Mouse (Mus musculus) left cerebral cortex, adult 2 months (tissue): ENCODE measurements around the gene Tmbim6. TPM values are rescaled to one million over a fixed set of nuclear protein-coding genes. Genes with fewer than 3 reads are reported as not detected.
"Not testable (repeated sequence)": the region's sequence is repeated elsewhere in the genome, so short reads cannot be mapped to it uniquely, and the experiment has no call there.

Source experiments
- DNase-seq, 2 experiments: peaks; one replicate each; pipeline ENCODE4 v3.0.0; 2021 to 2022; ENCODE audit warnings: low spot score in 2 of 2, mixed read lengths in 1 of 2; ENCODE audit errors: extremely low spot score in 1 of 2
- H3K27ac ChIP-seq: fragments of 200-600 bp; 2 replicates; pipeline ENCODE4 v1.8.1; 2022
- H3K4me3 ChIP-seq: fragments of 200-600 bp; 2 replicates; pipeline ENCODE4 v1.8.1; 2022
- CTCF ChIP-seq: fragments of 200-600 bp; IDR thresholded peaks from 2 replicates; pipeline ENCODE4 v1.8.1; 2022; ENCODE audit warnings: antibody characterized with exemption, mild to moderate bottlenecking, moderate library complexity
- intact Hi-C: fragments of 180-260 bp; cut with DNase I; formaldehyde crosslinking; loops from one replicate; pipeline ENCODE4 v1.15.1; 2025
- total RNA-seq, 2 experiments: library from RNA; stranded (reverse); gene quantifications; 2 replicates each; pipeline ENCODE4 v1.2.3; 2021

Tmbim6 gene
- total RNA-seq, 2 experiments from 2014 or later, result 332 to 333 TPM

DNA sequence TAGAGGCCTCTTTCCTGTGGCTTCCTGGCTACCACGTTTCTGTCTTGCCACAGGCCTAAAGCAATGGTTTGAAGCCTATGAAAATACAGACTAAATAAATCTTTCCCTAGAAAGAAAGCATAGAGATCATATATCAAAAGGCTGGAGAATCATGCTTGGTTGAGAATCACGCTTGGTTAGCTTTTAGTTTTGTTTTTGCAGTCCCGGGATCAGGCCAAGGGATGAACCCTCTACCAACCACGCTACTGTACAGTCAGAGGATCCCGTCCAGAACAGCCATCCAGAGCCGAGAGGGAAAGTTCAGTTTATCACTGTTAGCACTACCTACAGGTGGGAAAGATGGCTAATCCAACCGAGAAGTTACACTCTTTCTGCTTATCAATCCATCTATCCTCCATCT is 49.7 kb downstream of the Tmbim6 start:
- intact Hi-C loops, result loop anchor here (2.0 kb wide), 1 partner anchor 16 kb away; no protein-coding TSS in a partner anchor
- DNase-seq, result no peak
- no peak overlapping the region for H3K4me3 ChIP-seq

DNA sequence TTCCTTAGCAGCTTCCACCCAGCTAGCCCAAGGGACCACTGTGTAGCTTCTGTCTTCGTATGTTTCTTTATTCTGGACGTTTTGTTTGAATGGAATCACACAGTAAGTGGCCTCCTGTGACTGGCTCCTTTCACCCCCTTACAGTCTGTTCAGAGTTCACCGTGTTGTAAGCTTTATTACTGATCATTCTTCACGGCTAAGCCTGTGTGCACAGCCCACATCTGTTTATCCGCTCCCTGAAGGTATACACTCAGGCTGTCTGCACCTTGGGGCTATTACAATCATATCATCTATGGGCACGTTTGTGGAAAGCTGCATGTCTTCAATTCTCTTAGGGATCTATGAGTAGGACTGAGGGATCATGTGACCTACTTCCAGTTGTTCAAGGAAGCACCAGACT is 52.9 kb downstream of the Tmbim6 start:
- Histone ChIP-seq H3K27ac (no peak overlapping the region), H3K4me3 (no peak overlapping the region)
- intact Hi-C loops, result no loop called here
- DNase-seq, result no peak
- no peak for TF ChIP-seq CTCF

More for the DNA sequence above, 49.7 kb downstream of the Tmbim6 start:
- no peak for TF ChIP-seq CTCF
- H3K27ac ChIP-seq, result no peak overlapping the region

DNA sequence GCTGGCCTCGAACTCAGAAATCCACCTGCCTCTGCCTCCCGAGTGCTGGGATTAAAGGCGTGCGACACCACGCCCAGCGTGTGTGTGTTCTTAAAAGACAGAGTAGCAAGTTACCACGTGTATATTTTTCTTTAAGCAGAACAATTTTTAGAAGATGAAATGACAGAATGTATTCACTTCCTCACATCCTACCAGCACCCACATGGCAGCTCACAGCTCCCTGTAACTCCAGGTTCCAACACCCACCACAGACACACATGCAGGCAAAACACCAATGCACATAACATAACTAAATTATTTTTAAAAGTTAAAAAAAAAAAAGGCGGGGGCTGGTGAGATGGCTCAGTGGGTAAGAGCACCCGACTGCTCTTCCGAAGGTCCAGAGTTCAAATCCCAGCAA is 53.5 kb downstream of the Tmbim6 start:
- intact Hi-C loops, DNase-seq, H3K4me3 ChIP-seq, H3K27ac ChIP-seq: not testable (repeated sequence)

DNA sequence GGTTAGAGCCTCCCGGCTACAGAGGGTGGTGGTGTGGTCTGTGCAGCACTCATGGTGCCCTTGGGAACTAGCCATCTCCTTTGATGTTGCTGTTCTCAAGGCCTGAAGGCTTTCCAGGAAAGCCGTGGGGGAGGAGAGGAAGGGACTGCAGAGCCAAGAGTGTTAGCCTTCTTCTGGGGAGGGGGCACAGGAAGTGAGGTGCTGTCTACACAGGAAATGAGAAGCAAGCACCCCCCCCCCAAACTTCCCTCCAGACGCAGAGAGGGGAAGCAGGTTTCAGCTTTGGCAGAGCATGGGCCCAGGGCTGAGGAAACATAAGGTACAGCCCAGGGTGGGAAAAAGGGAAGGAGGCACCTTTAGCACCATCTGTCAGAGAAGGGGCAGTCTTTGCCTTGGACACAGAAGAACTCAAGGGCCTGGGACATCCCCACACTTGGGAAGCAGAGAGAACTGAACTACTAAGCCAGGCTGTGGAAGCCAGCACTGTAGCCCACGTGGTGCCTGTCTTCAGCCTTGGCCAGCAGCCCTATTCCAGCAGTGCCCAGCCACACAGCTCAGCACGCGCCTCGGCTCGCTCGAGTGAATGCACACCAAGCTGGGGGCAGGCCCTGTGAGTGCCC is 56.6 kb downstream of the Tmbim6 start:
- peak; percentile 53 to 57 for DNase-seq
- Histone ChIP-seq H3K4me3 (no peak overlapping the region), H3K27ac (peak overlapping the region; percentile 55)
- TF ChIP-seq CTCF, result no peak
- intact Hi-C loops, result no loop called here

DNA sequence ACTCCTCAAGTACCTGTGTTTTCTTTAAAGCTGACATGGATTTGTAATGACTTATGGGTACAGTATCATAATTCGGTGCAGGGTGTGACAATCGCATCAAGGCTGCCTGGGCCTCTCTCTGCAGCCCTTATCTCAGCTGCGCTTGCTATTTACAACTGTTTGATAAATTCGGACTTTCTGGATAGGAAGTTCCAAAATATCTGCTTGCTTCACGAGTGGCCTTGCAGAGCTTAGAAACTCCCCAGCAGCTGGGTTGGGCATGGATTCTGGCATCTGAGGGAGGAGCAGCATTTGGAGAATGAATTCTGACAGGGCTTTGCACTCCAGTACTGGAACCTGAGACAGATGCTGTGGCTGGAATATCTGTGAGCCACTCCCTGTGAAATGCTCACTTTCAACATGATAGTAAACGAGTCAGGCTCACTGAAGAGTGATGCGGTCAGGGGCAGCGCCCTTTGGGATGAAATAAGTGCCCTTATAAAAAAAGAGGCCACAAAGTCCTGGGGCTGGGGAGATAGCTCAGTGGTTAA is 57.1 kb downstream of the Tmbim6 start:
- no peak for TF ChIP-seq CTCF
- Histone ChIP-seq H3K27ac (peak overlapping the region; percentile 55), H3K4me3 (no peak overlapping the region)
- intact Hi-C loops, result no loop called here
- no peak for DNase-seq

DNA sequence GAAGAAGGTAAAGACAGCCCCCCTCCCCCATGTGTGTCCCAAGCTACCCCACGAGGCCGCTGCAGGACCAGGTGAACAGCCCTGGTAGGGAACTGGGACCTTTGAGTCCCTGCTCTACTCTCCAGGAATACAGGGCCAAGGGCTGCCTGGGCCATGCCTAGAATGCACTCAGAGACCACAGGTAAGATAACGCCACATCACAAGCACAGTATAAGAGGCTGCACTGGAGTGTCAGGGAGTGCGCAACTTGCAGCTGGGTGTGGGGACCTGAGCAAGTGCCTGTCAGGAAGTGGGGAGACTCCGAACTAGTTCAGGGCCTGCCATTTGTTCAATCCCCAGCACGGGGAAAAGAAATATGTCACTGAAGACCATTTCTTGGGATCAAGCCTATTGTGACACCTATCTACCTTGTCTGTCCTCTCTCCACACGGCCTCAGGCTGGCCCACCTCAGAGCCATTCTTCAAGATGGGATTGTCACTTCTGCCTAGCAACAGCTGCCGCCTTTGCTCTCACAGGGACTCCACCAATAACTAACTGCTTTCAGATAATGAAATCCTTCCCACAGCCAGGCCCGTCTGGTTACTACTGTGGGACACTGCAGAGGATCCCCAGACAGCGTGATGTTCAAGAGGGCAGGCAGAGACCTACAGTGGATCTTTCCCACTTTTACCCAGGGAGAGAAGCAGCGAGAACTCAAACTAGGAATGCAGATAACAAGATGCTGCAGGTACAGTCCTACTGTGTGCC is 60.6 kb downstream of the Tmbim6 start:
- DNase-seq, result no peak
- intact Hi-C loops, result no loop called here

DNA sequence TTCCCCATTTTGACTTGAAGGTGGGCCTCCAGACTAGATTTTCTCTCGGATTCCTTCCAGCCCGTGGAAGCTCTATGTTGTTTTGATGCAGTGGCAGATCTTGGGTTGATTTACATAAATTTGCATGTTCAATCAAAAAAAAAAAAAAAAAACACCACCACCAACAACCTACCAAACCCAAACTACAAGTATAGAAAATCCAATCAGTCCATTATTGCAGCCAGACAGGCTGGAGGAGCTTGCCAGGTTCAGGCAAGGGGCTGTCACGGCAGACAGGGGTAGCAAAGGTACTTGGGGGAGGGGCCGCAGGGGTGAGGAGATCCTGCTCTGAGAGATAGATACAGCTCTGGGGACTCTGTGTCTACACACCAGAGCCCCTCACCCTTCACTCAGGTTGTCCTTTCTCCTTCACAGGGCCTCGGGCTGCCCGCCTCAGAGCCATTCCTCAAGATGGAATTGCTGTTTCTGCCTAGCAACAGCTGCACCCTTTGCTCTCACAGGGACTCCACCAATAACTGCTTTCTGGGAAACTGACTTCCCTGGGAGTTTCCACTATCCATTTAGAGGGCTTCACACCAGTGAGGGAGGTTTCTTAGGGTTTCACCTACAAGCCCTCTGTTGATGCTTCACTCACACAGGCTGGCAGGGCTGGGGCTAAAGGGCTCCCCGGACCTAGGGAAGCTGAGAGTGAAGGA is 62.0 kb downstream of the Tmbim6 start:
- no peak for DNase-seq
- intact Hi-C loops, result no loop called here
- Histone ChIP-seq H3K27ac (no peak overlapping the region; the same call in 1 of the 2 replicates), H3K4me3 (no peak overlapping the region)
- no peak for TF ChIP-seq CTCF

More for the DNA sequence above, 60.6 kb downstream of the Tmbim6 start:
- TF ChIP-seq CTCF, result no peak
- Histone ChIP-seq H3K4me3 (no peak overlapping the region), H3K27ac (no peak overlapping the region)

DNA sequence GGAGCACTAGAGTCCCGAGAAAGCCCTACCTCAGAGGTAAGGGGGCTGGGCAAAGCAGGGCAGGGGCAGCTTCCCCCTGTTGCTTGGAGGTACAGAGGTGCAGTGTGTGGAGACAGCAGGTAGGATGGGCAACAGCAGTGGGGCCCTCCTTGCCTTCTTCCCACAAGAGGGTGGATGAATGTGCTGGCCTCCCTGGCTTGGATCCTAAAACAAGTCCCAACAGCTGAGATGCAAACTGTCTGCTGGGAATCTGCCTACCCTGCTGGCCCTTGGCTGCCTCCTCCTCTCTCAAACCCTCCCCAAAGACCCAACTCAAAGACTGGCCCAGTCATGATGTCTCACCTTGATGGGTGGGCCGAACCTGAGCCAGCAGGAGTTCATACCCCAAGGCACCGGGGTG is 62.7 kb downstream of the Tmbim6 start:
- TF ChIP-seq CTCF, result no peak
- intact Hi-C loops, result no loop called here
- peak overlapping the region; percentile 8; the same call in 1 of the 2 replicates for H3K27ac ChIP-seq
- no peak overlapping the region for H3K4me3 ChIP-seq
- no peak for DNase-seq

DNA sequence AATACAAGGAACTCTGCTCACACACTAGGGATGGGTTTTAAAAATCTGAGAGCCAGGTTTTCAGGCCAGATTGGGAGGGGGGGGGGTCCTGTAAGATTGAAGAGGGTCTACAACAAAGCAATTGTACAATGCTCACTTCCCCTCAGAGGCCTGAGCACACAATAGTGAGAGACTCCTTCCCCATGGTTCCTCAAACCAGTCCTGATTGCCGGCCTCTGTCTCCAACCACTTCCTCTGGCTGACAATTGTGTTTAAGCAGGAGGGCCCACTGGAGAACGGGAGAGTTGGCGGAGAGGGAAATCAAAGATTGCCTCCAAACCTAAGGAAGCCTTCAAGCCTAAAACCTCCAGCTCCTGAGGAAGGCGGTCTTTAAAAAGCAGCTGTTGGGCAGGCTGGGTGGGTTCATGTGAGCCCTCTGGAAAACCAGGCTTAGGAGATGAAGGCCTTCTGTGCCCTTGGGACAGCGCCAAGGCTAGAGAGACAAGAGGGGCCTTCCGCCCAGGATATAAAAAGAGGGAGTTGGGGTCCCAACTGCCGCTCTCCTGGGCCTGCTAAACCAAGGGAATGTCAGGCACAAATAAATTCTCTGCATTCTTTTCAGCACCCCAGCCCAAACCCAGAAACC is 63.8 kb downstream of the Tmbim6 start:
- intact Hi-C loops, result no loop called here
- Histone ChIP-seq H3K27ac (peak overlapping the region; percentile 94), H3K4me3 (peak overlapping the region; percentile 88)
- no peak for DNase-seq
- TF ChIP-seq CTCF, result no peak

DNA sequence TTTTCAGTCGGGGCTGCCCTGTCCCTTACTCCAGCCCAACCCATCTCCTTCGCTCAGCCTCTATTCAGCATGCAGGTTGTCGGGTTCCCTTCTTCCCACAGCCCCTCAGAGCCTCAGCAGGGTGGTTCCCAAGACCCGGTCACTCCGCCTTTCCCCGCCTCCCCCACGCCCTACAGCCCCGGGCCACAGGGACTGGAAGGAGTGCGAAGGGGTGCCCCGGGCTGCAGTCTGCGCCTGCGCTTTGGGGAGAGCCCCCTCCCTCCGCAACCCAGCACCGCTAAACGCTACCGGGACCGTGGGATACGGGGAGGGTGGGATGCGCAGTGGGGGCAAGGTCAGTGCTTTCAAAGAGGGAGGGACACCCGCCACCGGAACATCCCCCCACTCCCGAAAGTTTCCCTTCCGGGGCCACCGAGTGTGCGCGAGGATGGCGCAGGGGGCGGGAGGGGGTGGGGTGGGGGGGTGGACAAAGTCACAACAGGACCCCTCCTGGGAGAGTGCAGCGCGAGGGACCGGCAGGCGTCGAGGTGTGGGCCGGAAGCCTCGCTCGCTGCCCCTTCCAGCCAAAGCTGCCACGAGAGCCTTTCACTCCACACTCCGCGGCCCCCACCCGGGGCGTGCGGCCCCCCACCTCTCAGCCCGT is 64.4 kb downstream of the Tmbim6 start:
- Histone ChIP-seq H3K4me3 (peak overlapping the region; percentile 88), H3K27ac (peak overlapping the region; percentile 94)
- intact Hi-C loops, result no loop called here
- no peak for TF ChIP-seq CTCF
- peak; percentile 53 to 58 for DNase-seq

DNA sequence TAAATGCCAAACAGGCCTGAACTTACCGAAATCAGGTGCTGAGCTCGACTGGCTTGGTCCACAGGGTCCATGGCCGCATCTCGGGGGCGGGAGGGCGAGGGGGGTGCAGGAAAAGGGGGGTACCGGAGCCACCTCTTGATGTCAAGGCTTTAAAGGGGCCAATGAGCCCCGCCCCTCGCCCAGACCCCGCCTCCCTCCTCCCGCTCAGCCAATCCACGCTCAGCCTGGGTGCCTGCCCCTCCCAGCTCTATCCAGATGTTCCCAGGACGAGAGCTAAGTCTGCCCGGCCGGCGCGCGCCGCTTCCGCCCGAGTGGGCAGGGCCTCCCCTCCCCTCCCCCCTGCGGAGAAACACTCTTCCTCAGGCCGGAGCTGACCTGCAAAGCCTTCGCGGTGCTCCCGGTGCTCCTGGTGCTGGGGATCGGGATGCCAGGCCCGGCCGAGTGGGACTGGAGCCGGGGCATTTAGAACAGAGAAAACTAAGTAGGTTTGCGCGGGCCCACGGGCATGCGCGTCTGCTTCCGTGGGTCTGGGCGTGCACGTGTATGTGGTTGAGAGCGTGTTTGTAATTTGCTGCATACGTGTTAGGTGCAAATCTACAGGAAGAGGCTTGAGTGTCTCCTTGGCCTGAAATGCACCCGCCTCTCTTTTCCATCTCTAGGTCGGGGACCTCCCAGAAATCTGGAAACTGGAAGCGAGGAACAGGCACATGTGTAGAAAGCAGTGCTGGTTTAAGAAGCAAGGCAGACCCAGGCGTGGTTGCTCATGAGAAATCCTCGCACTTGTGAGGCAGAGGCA is 65.1 kb downstream of the Tmbim6 start, which contains the start of gene Nckap5l:
Gene Nckap5l, minus strand, starts transcription at position 143 of the 796 bp plus-strand sequence.
- H3K27ac ChIP-seq, result peak within 1 kb of the TSS; percentile 94
- H3K4me3 ChIP-seq, result peak within 1 kb of the TSS; percentile 88
- peak; percentile 87 to 89 for DNase-seq
- no peak for TF ChIP-seq CTCF
- intact Hi-C loops, result no loop called here

Other genes starting within 250 kb of the Tmbim6 start
- 100 to 1,000 TPM; 174 to 180 TPM for gene Kcnh3, start 168.0 kb upstream of the Tmbim6 start, total RNA-seq
- gene Mcrs1, start 140.9 kb upstream of the Tmbim6 start, total RNA-seq, result 10 to 100 TPM; 77.3 to 81.0 TPM
- 100 to 1,000 TPM; 111 to 119 TPM for gene Prpf40b, start 97.8 kb upstream of the Tmbim6 start, total RNA-seq
- 1 to 10 TPM; 1.3 to 1.8 TPM for gene Fam186b, start 97.0 kb upstream of the Tmbim6 start, total RNA-seq
- 10 to 100 TPM in 1 of 2 experiments, 1 to 10 TPM in 1; 10.0 to 11.4 TPM for gene Fmnl3, start 22.4 kb upstream of the Tmbim6 start, total RNA-seq
- 10 to 100 TPM; 19.2 to 21.3 TPM for gene Nckap5l, start 64.9 kb downstream of the Tmbim6 start, total RNA-seq
- 1 to 10 TPM; 3.7 to 5.4 TPM for gene Bcdin3d, start 81.8 kb downstream of the Tmbim6 start, total RNA-seq
- gene Faim2, start 135.3 kb downstream of the Tmbim6 start, total RNA-seq, result 100 to 1,000 TPM; 421 to 422 TPM
- under 1 TPM in 1 of 2 experiments, not detected in 1; 0.25 TPM for gene Aqp2, start 186.2 kb downstream of the Tmbim6 start, total RNA-seq
- under 1 TPM; 0.59 to 0.79 TPM for gene Aqp5, start 197.9 kb downstream of the Tmbim6 start, total RNA-seq
- gene Aqp6, start 208.5 kb downstream of the Tmbim6 start, total RNA-seq, result under 1 TPM; 0.61 to 0.70 TPM